Mouse (Mus musculus): ENCODE measurements around the gene Rps28.

DNA sequence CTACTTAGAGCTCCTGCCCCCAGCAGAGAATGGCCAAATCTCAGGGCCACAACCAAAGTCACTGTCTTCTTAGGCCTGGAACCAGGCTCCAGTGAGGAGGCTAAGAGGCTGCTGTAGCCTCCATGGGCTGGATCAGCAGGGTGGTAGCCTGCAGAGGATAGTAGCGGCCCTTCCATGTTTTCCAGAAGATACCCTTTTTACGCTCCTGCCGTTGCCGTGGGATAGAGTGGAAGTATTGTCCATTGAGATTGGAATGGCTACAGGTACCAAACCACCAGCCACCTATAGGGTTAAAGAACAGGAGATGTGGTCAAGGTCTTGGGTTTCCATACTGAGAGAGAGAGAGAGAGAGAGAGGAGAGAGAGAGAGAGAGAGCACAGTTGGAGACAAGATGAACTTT, 49.1 kb downstream of the Rps28 start:
- TF ChIP-seq CTCF (IDR thresholded peaks at IDR 0.05) (no peak), EP300 (IDR thresholded peaks at IDR 0.05) (no peak)

All from lung, postnatal 0 days (tissue).